Mouse (Mus musculus) midbrain, embryonic 13.5 days (tissue): ENCODE data around the gene Hmg20a. TPM values are rescaled to one million over a fixed set of nuclear protein-coding genes. Genes with fewer than 3 reads are reported as not detected.

Source experiments
- ATAC-seq: fragments of 200-750 bp; cut with Nextera tagmentation; 2 replicates; pipeline ENCODE4 v1.8.0; 2017; ENCODE audit warnings: mild to moderate bottlenecking, moderate TSS enrichment, moderate library complexity
- H3K27ac ChIP-seq: fragments of 300-500 bp; sonication (generic); 2 replicates; pipeline ENCODE4 v1.5.1; 2015; ENCODE audit warnings: inconsistent platforms, mild to moderate bottlenecking, moderate library complexity
- H3K27me3 ChIP-seq: fragments of 300-500 bp; sonication (generic); 2 replicates; pipeline ENCODE4 v1.6.1; 2015; ENCODE audit warnings: mild to moderate bottlenecking, inconsistent platforms
- H3K36me3 ChIP-seq: fragments of 300-500 bp; sonication (generic); 2 replicates; pipeline ENCODE4 v1.6.1; 2015; ENCODE audit warnings: mild to moderate bottlenecking, inconsistent platforms
- H3K4me1 ChIP-seq: fragments of 300-500 bp; sonication (generic); replicated peaks from 2 replicates; pipeline ENCODE4 v1.6.1; 2015; ENCODE audit warnings: inconsistent platforms
- H3K4me2 ChIP-seq: fragments of 300-500 bp; sonication (generic); replicated peaks from 2 replicates; pipeline ENCODE4 v1.6.1; 2015; ENCODE audit warnings: moderate library complexity, mild to moderate bottlenecking, inconsistent platforms
- H3K4me3 ChIP-seq: fragments of 300-500 bp; sonication (generic); replicated peaks from 2 replicates; pipeline ENCODE4 v1.5.1; 2015; ENCODE audit warnings: mild to moderate bottlenecking, inconsistent platforms
- H3K9ac ChIP-seq: fragments of 300-500 bp; sonication (generic); replicated peaks from 2 replicates; pipeline ENCODE4 v1.6.1; 2015; ENCODE audit warnings: mild to moderate bottlenecking, inconsistent platforms
- H3K9me3 ChIP-seq: fragments of 300-500 bp; sonication (generic); 2 replicates; pipeline ENCODE4 v1.6.1; 2016; ENCODE audit warnings: mild to moderate bottlenecking, inconsistent platforms
- WGBS: fragments of 180-500 bp; shearing (Covaris S2); methylation state at CpG from one replicate; pipeline ENCODE4 v1.1.7; 2015; 5-methylcytosine and 5-hydroxymethylcytosine counted together
- polyA plus RNA-seq: library from polyadenylated mRNA; unstranded; fragments of >200 nt; fragmentation: Nextera tagmentation; extraction: Ambion mirVana; gene quantifications from 2 replicates; pipeline ENCODE4 v1.2.1, GENCODE M21; 2015

Hmg20a gene
- polyA plus RNA-seq, 1 experiment from 2014 or later: 88.1 TPM

DNA sequence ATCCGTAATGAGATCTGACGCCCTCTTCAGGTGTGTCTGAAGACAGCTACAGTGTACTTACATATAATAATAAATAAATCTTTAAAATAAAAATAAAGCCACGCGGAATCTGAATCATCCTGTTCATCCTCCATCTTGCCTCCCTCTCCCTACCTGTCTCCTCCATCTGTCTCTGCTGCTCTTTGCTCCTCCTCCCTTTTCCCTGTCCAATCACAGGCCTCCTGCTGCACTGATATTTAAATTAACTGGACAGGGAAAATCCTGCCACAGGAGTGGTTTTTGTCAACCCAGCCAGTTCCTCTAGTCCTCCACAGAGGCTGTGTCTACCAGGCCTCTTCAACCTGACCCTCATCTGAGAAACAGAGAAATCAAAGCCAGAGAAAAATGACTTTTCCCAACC lies 94.1 kb downstream of the Hmg20a start:
- WGBS: 88% methylated on average over 4 of the region's 4 CpGs

DNA sequence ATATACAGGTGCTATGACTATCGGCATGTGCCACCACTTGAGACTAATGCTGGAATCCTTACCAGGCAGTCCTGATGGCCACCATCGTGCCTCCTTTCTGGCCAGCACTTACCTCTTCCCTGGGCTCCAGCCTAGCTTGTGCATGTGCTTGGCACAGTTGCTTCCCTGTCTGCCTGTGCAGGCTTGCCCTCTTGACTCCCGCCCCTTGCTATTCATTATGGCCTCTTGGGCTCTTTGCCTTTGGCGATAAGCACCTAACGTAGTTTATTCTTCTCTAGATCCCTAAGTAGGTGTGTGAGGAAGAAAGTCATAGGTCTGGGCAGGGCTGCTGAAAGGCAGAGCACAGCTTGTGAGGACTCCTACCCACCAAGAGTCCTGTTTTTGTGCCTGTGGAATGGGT lies 96.7 kb downstream of the Hmg20a start:
- WGBS: 88% methylated on average over 5 of the region's 5 CpGs
- H3K4me3 ChIP-seq: no peak overlapping the region
- no peak for ATAC-seq

More for the DNA sequence above, 94.1 kb downstream of the Hmg20a start:
- Histone ChIP-seq H3K4me3 (no peak overlapping the region), H3K27me3 (no peaks in the 10 kb centered on the region), H3K9me3 (no peaks in the 10 kb centered on the region), H3K27ac (no peak overlapping the region), H3K4me1 (peaks cover 15% of the 10 kb centered on the region), H3K9ac (no peak overlapping the region), H3K4me2 (no peak overlapping the region), H3K36me3 (no peaks in the 10 kb centered on the region)
- ATAC-seq: no peak

DNA sequence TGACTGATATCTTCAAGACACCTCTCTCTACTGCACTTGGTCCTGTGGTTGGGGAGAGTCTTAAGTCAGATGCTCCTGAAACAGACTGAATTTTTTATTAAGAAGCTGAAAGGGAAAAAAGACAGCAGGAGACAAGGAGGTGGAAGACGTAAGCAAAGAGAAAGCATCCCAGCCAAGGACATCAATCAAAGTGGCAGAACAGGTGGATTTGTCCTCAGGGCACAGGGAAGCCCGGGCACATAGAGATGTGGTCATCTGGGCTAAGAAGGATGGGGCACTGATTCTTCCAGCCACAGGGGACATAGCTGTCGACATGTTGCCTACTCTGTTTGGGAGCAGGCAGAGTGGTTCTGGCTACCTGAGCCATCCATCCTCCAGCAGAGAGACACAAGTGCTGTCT lies 97.8 kb downstream of the Hmg20a start:
- no peaks in the 10 kb centered on the region for H3K36me3 ChIP-seq
- no peak overlapping the region for H3K9ac ChIP-seq
- 63% methylated on average over 3 of the region's 3 CpGs for WGBS
- no peak overlapping the region for H3K27ac ChIP-seq
- H3K4me1 ChIP-seq: peaks cover 11% of the 10 kb centered on the region
- no peak overlapping the region for H3K4me2 ChIP-seq
- peak; percentile 27; the same call in 1 of the 2 replicates for ATAC-seq
- H3K9me3 ChIP-seq: no peaks in the 10 kb centered on the region
- no peak overlapping the region for H3K4me3 ChIP-seq
- no peaks in the 10 kb centered on the region for H3K27me3 ChIP-seq

More for the DNA sequence above, 96.7 kb downstream of the Hmg20a start:
- Histone ChIP-seq H3K27me3 (no peaks in the 10 kb centered on the region), H3K27ac (no peak overlapping the region), H3K9ac (no peak overlapping the region), H3K4me1 (peaks cover 11% of the 10 kb centered on the region), H3K9me3 (no peaks in the 10 kb centered on the region), H3K4me2 (no peak overlapping the region), H3K36me3 (no peaks in the 10 kb centered on the region)

DNA sequence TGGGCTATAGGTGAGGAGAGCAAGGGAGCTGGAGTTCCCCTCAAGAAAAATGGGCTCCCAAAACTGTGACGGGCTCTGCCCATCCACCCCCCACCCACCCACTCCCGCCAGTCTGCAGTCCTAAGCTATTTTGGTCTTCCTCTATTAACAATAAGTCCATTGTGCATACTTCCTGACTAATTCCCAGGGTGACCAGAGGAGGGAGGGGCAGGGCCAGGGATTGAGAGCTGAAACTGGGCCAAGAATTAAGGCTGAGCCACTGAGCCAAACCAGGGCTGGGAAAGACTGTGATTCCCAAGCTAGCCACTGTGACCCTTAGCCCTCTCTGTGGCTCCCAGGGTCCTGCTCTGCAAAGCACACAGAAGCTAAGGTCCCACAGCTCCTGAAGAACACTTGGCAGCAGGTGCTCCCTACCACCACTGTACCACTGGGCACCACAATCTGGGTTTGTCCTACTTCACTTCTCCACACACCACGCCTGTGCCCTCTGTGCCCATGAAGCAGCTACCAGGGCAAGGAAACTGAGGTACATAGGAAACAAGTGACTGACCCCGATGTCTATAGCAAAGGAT lies 98.4 kb downstream of the Hmg20a start:
- Histone ChIP-seq H3K27me3 (no peaks in the 10 kb centered on the region), H3K4me2 (no peak overlapping the region), H3K4me3 (no peak overlapping the region), H3K9ac (no peak overlapping the region), H3K36me3 (no peaks in the 10 kb centered on the region), H3K27ac (no peak overlapping the region), H3K4me1 (peaks cover 11% of the 10 kb centered on the region), H3K9me3 (no peaks in the 10 kb centered on the region)
- peak; percentile 24; the same call in 1 of the 2 replicates for ATAC-seq
- WGBS: 52% methylated on average over 4 of the region's 4 CpGs

DNA sequence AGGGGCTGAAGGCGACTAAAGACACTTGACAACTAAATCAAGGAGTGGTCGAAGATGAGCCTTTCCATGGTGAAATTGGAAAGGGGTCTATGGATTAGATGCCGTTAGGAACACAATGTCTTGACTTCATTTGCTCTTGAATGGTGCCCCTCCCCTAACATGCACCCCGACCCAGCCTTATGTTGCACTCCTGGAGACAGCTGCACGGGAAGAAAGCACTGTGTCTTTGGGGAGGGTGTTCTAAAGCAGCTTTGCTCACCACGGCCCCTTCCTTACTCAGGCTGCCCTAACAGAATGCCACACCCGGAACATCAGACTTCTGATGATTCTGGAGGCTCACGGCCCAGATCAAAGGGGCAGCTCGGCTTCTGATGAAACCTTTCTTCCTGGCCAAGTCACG lies 103.9 kb downstream of the Hmg20a start:
- no peak for ATAC-seq
- Histone ChIP-seq H3K27ac (no peak overlapping the region), H3K9ac (no peak overlapping the region), H3K4me3 (no peak overlapping the region), H3K4me2 (no peak overlapping the region), H3K36me3 (no peaks in the 10 kb centered on the region), H3K27me3 (no peaks in the 10 kb centered on the region), H3K4me1 (0 out of 2 replicates have a peak, but pooled peaks cover 3% of the 10 kb centered on the region), H3K9me3 (no peaks in the 10 kb centered on the region)
- 36% methylated on average over 10 of the region's 10 CpGs for WGBS

DNA sequence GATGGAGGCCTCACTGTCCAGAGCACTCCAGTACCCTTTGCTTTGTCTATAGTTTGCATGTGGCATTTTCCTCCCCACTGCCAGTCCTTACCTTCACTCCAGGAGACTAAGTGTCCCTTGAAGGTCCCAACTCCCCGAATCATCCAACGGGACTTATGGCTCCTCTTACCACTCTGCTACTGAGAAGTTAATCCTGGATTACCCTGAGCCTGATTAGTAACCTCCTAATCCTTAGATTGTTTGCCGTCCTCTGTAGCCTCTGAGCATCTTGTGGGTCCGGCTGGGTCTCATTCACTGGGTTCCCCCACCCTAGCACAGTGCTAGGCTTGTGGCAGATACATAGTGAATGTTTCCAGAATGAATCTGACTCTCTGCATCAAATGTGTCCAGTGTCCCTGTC lies 109.5 kb downstream of the Hmg20a start:
- no peaks in the 10 kb centered on the region; the same call in 1 of the 2 replicates for H3K27me3 ChIP-seq
- 17% methylated on average over 4 of the region's 4 CpGs for WGBS
- no peak for ATAC-seq

DNA sequence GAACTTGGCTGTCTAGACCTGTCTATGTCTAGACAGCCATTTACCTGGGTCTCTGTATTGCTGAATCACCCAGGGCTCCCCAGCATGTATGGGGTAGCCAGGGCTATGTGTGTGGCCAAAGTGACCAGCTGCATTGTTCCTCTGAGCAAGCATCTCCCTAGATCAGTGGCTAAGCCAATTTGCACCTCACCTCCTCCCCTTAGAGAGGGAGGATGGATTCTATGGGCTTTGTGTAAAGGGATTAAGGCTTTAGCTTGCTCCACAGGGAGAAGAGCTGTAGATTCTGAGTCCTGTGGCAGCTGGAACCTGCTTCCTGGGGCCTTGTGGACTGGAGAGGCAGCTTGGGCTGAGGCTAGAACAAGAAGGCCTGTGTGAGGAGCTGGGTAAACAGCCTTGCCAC lies 113.6 kb downstream of the Hmg20a start:
- Histone ChIP-seq H3K27ac (0 out of 2 replicates have a peak overlapping the region, but pooled peaks have one; percentile 15), H3K36me3 (no peaks in the 10 kb centered on the region), H3K27me3 (peaks cover 14% of the 10 kb centered on the region), H3K4me3 (no peak overlapping the region), H3K4me1 (peaks cover 24% of the 10 kb centered on the region), H3K9me3 (no peaks in the 10 kb centered on the region), H3K4me2 (no peak overlapping the region), H3K9ac (no peak overlapping the region)
- ATAC-seq: 0 out of 2 replicates have a peak, but pooled peaks have one; percentile 47

More for the DNA sequence above, 109.5 kb downstream of the Hmg20a start:
- Histone ChIP-seq H3K4me2 (no peak overlapping the region), H3K9me3 (no peaks in the 10 kb centered on the region), H3K4me3 (no peak overlapping the region), H3K4me1 (peaks cover 9% of the 10 kb centered on the region), H3K9ac (no peak overlapping the region), H3K27ac (no peak overlapping the region), H3K36me3 (no peaks in the 10 kb centered on the region)

DNA sequence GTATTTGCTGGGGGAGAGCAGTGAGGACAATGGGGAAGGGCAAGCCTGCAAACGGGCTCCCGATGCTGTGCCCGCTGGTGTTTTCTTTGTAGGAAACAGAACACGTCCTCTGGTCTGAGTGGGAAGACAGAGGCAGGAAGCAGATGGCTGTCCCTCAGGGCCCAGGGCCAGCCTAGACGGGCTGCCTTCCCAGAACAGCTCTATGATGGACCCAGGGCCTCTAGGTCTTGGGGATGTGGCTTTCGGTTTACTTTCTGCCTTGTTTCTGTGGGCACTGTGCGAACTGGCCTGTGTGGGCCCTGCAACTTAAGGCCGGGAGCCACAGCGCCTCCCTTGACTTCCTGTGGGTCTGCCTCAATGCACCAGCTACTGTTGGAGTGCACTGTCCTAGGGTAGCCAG lies 115.5 kb downstream of the Hmg20a start:
- no peaks in the 10 kb centered on the region for H3K36me3 ChIP-seq
- no peak overlapping the region for H3K9ac ChIP-seq
- no peak for ATAC-seq
- no peak overlapping the region for H3K4me3 ChIP-seq
- peaks cover 23% of the 10 kb centered on the region for H3K27me3 ChIP-seq
- no peak overlapping the region for H3K27ac ChIP-seq
- no peak overlapping the region for H3K4me2 ChIP-seq
- peaks cover 24% of the 10 kb centered on the region for H3K4me1 ChIP-seq
- 69% methylated on average over 9 of the region's 9 CpGs for WGBS
- H3K9me3 ChIP-seq: no peaks in the 10 kb centered on the region

DNA sequence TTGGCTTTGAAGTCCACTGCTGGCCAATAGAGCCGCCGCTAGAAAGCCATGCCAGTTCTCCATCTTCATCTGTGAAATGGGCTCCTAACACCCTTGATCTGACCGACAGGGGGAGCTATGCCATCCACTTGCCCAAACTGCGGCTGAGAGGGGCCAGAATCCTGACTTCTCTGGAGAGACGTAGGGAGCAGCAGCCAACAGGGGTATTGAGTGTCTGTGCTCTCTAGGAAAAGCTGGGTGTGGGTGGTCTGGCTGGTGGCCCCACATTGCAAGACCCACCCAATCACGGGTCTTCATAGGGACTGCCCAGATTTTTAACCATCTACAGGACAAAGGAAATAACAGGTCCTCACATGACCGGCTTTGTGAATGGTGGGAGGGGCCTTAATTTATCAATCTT lies 116.3 kb downstream of the Hmg20a start:
- Histone ChIP-seq H3K4me1 (peaks cover 24% of the 10 kb centered on the region), H3K9ac (no peak overlapping the region), H3K9me3 (no peaks in the 10 kb centered on the region), H3K36me3 (no peaks in the 10 kb centered on the region), H3K27me3 (peaks cover 23% of the 10 kb centered on the region), H3K27ac (0 out of 2 replicates have a peak overlapping the region, but pooled peaks have one; percentile 51), H3K4me2 (no peak overlapping the region), H3K4me3 (no peak overlapping the region)
- 55% methylated on average over 7 of the region's 7 CpGs for WGBS
- peak; percentile 31; the same call in 1 of the 2 replicates for ATAC-seq

DNA sequence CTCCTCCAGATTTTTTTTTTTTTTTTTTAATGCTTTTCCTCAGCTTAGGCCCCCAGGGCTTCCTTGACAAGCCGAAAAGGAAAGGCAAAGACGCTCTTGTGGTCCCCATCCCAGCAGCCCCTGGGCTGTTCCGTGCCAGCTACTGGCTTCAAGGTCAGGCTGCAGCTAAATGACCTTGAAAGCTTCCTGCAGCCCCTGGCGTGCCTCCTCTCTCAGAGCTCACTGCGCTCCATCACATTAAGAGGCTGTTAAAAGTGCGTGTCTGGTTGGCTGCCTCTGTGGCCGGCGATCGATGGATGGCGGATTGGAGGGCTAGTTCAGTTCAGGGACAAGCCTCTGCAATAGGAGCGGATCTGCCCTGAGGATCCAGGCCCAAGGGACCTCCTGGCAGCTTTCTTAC lies 117.0 kb downstream of the Hmg20a start:
- Histone ChIP-seq H3K4me3 (no peak overlapping the region), H3K27me3 (peaks cover 23% of the 10 kb centered on the region), H3K9ac (0 out of 2 replicates have a peak overlapping the region, but pooled peaks have one; percentile 28), H3K9me3 (no peaks in the 10 kb centered on the region), H3K36me3 (no peaks in the 10 kb centered on the region), H3K4me2 (peak overlapping the region; percentile 28), H3K27ac (peak overlapping the region; percentile 74), H3K4me1 (peaks cover 29% of the 10 kb centered on the region)
- peak; percentile 81 for ATAC-seq
- 17% methylated on average over 11 of the region's 11 CpGs for WGBS

DNA sequence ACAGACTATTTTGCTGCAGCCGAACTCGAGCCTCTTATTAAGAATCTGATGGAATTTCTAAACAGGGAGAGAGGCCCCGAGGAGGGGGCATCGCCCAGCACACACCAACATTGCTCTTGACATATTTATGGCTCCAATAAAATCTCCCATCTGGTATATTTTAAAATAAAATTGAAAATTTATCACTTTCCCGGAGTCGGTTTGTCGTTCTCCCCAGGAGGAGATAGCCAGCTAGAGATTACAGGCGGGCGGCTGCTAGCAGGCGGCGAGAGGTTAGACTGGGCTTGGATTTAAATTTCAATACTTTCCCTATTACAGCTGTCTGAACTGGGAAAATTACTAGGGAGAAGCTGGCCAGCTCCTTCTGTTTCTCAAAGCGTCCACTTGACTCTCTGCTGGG lies 121.6 kb downstream of the Hmg20a start:
- Histone ChIP-seq H3K36me3 (no peaks in the 10 kb centered on the region), H3K9me3 (no peaks in the 10 kb centered on the region), H3K27me3 (peaks cover 12% of the 10 kb centered on the region), H3K4me3 (no peak overlapping the region), H3K4me1 (peaks cover 16% of the 10 kb centered on the region), H3K9ac (no peak overlapping the region), H3K4me2 (no peak overlapping the region), H3K27ac (peak overlapping the region; percentile 39)
- WGBS: 73% methylated on average over 12 of the region's 12 CpGs
- ATAC-seq: no peak

DNA sequence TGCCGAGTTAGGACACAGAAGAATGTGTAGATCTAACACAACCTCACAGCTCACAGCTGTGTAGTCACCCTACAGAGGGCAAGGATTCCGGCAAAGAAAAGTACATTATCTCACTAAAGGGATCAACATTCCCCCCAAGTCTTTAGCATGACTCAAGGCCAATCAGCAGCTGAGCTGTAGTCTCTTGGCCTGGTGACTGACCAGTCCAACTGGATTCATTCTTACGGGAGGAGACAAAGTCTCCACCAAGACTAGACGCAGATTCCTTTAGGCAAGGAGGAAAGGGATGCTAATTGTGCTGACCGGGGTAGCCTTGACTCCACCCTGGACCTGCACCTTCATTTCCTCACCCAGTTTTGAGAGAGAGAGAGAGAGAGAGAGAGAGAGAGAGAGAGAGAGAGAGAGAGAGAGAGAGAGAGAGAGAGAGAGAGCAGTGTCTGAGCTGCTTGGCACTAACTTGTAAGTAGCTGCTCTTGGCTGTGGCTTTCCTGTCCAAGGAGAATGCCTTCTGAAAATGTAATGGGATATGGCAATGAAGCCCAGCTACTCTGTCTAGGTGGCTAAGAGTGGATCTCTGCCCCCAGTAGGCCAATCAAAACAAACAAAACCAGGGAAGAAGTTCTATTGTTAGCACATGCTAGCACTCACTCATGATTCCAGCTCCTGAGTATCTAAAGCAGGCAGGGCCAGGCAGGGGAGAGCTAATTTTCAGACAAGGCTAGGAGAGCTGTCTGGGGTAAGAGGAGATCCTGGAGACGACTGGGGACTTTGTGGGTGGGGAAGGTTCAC lies 126.5 kb downstream of the Hmg20a start:
- Histone ChIP-seq H3K27ac (no peak overlapping the region), H3K9ac (no peak overlapping the region), H3K9me3 (no peaks in the 10 kb centered on the region), H3K27me3 (peaks cover 9% of the 10 kb centered on the region; the same call in 1 of the 2 replicates), H3K4me2 (no peak overlapping the region), H3K36me3 (no peaks in the 10 kb centered on the region), H3K4me3 (no peak overlapping the region), H3K4me1 (peaks cover 11% of the 10 kb centered on the region)
- 72% methylated on average over 6 of the region's 6 CpGs for WGBS
- ATAC-seq: no peak
